Comparison of ENCODE assay signal across 8 mouse cellular contexts in the genomic region with DNA sequence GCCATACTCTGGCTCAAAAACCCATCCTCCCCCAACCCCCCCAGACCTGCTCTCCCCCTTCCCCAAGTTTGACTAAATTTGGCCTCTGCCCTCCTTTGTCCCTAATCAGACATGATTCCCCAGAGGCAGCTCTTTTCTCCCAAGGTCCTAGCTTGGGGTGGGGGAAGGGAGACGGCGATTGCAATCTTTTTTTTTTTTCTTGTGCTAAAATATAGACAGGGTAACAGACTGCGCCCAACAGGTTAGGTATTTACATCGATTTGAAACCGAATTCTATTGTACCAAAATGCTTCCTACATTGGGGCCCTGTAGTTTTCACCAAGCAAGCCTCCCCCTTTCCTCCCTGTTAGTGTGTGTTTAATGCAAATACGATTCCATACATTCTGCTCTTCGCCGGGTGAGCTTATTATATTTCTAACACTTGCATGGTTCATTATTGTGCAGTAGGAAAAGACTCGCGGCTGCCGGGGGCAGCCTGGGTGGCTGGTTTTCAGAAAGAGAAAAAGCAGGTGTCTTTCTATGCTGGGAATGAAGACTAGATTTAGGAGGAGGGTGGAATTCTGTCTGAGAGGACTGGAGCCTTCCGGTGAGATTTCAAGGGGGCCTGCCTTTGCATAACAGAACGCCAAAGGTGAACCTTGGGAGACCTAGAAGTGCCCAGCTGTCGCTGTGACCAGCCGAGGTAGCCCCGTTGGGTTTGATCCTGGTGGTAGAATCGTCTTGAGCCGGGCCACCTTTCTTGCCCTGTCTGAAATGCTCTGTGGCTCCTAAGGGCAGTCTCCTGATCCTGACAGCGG.
A peak's percentile ranks its signal among the peaks of the same experiment; 100 is the strongest.
DNase-seq lines count a peak whose midpoint lies in the region; ATAC-seq lines count a peak whose summit lies in the region.

No protein-coding gene starts in this region.

- no peak for DNase-seq in heart, adult 8-10 months (ENCODE audit: low spot score)
- DNase-seq in midbrain, embryonic 14.5 days: peak; percentile 67
- DNase-seq in embryo, embryonic 10.5 days (ENCODE audit: low spot score): no peak
- DNase-seq in B cell, adult 2 months: no peak

- H3K36me3 ChIP-seq in heart, embryonic 13.5 days: no peaks in the 10 kb centered on the region
- H3K36me3 ChIP-seq in hindbrain, embryonic 16.5 days (ENCODE audit: control insufficient read depth, insufficient read depth, low read length): no peaks in the 10 kb centered on the region
- H3K36me3 ChIP-seq in midbrain, embryonic 14.5 days (ENCODE audit: control insufficient read depth, insufficient read depth, low read length): no peaks in the 10 kb centered on the region

- peak overlapping the region; percentile 91 for H3K27ac ChIP-seq in heart, embryonic 13.5 days (replicated peaks)
- H3K27ac ChIP-seq in brown adipose tissue, adult 24 weeks (replicated peaks; ENCODE audit: low read depth, low read length): peak overlapping the region; percentile 89
- H3K27ac ChIP-seq in hindbrain, embryonic 16.5 days (ENCODE audit: low read depth, low read length): peak overlapping the region; percentile 91
- peak overlapping the region; percentile 100 for H3K27ac ChIP-seq in midbrain, embryonic 14.5 days (replicated peaks; ENCODE audit: low read depth, low read length)

- H3K4me3 ChIP-seq in heart, embryonic 13.5 days: peak overlapping the region; percentile 78
- peak overlapping the region; percentile 73; the same call in 1 of the 2 replicates for H3K4me3 ChIP-seq in brown adipose tissue, adult 24 weeks (ENCODE audit: insufficient read depth, low read depth, low read length)
- H3K4me3 ChIP-seq in hindbrain, embryonic 16.5 days (ENCODE audit: low read length): peak overlapping the region; percentile 69
- peak overlapping the region; percentile 68 for H3K4me3 ChIP-seq in midbrain, embryonic 14.5 days (replicated peaks; ENCODE audit: low read depth, low read length)

- WGBS in heart, embryonic 13.5 days: 22% methylated on average over 19 of the region's 19 CpGs
- WGBS in hindbrain, embryonic 16.5 days: 21% methylated on average over 19 of the region's 19 CpGs
- 4% methylated on average over 19 of the region's 19 CpGs for WGBS in midbrain, embryonic 14.5 days

- peaks cover 93% of the 10 kb centered on the region for H3K4me1 ChIP-seq in heart, embryonic 13.5 days
- 0 out of 2 replicates have a peak, but pooled peaks cover 3% of the 10 kb centered on the region for H3K4me1 ChIP-seq in brown adipose tissue, adult 24 weeks (ENCODE audit: control insufficient read depth, insufficient read depth, insufficient read length, low read length)
- H3K4me1 ChIP-seq in hindbrain, embryonic 16.5 days (ENCODE audit: control insufficient read depth, insufficient read depth, low read depth, low read length): peaks cover 14% of the 10 kb centered on the region
- H3K4me1 ChIP-seq in midbrain, embryonic 14.5 days (ENCODE audit: control insufficient read depth, insufficient read depth, low read length): peaks cover 85% of the 10 kb centered on the region

- H3K9me3 ChIP-seq in heart, embryonic 13.5 days: no peaks in the 10 kb centered on the region
- H3K9me3 ChIP-seq in hindbrain, embryonic 16.5 days (ENCODE audit: control insufficient read depth, low read length): no peaks in the 10 kb centered on the region
- no peaks in the 10 kb centered on the region for H3K9me3 ChIP-seq in midbrain, embryonic 14.5 days (ENCODE audit: control insufficient read depth, low read length)

- ATAC-seq in heart, embryonic 13.5 days (ENCODE audit: extremely low read depth, insufficient number of reproducible peaks, low FRiP score, low TSS enrichment): no peak
- ATAC-seq in hindbrain, embryonic 16.5 days: no peak
- ATAC-seq in midbrain, embryonic 14.5 days (ENCODE audit: low FRiP score, low TSS enrichment): no peak
- no peak for ATAC-seq in activated CD4-positive, CD25-positive, alpha-beta regulatory T cell, adult 4 months

- peak overlapping the region; percentile 96 for H3K4me2 ChIP-seq in heart, embryonic 13.5 days
- H3K4me2 ChIP-seq in hindbrain, embryonic 16.5 days (ENCODE audit: low read length): peak overlapping the region; percentile 79
- H3K4me2 ChIP-seq in midbrain, embryonic 14.5 days (ENCODE audit: low read length): peak overlapping the region; percentile 97

- no peaks in the 10 kb centered on the region for H3K27me3 ChIP-seq in heart, embryonic 13.5 days (replicated peaks)
- H3K27me3 ChIP-seq in hindbrain, embryonic 16.5 days (replicated peaks; ENCODE audit: control insufficient read depth, insufficient read depth, low read length): peaks cover 8% of the 10 kb centered on the region
- H3K27me3 ChIP-seq in midbrain, embryonic 14.5 days (ENCODE audit: control insufficient read depth, insufficient read depth, low read length): no peaks in the 10 kb centered on the region

- peak overlapping the region; percentile 96 for H3K9ac ChIP-seq in heart, embryonic 13.5 days
- H3K9ac ChIP-seq in hindbrain, embryonic 16.5 days (ENCODE audit: low read depth, low read length): peak overlapping the region; percentile 84
- peak overlapping the region; percentile 100 for H3K9ac ChIP-seq in midbrain, embryonic 14.5 days (replicated peaks; ENCODE audit: low read length)
